Mouse (Mus musculus): ENCODE results near the gene Nipa2. TPM values are rescaled to one million over a fixed set of nuclear protein-coding genes. Genes with fewer than 3 reads are reported as not detected.

The Nipa2 gene
- total and polyA plus RNA-seq, 3 experiments = 24.4 to 50.4 (median 45.2) TPM

GRCm38 (mm10) chr7:55969415-55969814 is 7.1 kb upstream of the Nipa2 start:
- H3K4me2 ChIP-seq (ENCODE audit: insufficient read depth, low read depth, poor library complexity, severe bottlenecking) = peak overlapping the region; percentile 79
- H3K27ac ChIP-seq (ENCODE audit: insufficient read depth, low read depth) = no peak overlapping the region
- peak overlapping the region; percentile 97 for H3K9ac ChIP-seq (ENCODE audit: insufficient read depth, low read depth)

GRCm38 (mm10) chr7:55968258-55968901 is 6.1 kb upstream of the Nipa2 start:
- dilution Hi-C loops (cut with MboI; ENCODE audit: extremely low pct_ligation_motif_present, extremely low pct_unique_long_range_greater_than_20kb, low sequenced_read_pairs) (no loop called here), in situ Hi-C loops (cut with MboI; ENCODE audit: low pct_ligation_motif_present, low pct_unique_long_range_greater_than_20kb, low sequenced_read_pairs) (no loop called here)
- Histone ChIP-seq H3K9ac (ENCODE audit: insufficient read depth, low read depth) (peak overlapping the region; percentile 97), H3K27me3 (replicated peaks) (no peaks in the 10 kb centered on the region), H3K4me2 (ENCODE audit: insufficient read depth, low read depth, poor library complexity, severe bottlenecking) (peak overlapping the region; percentile 90), H3K36me3 (replicated peaks in 1 of 2; ENCODE audit: control insufficient read depth in 1 of 2, insufficient read depth in 1 of 2, low read length in 1 of 2) (no peaks in the 10 kb centered on the region), H3K4me1 (ENCODE audit: control insufficient read depth in 1 of 2, insufficient read depth in 2 of 2) (peaks cover 0 to 11% of the 10 kb centered on the region in 2 experiments; a peak in 2 of 4 replicates), H3K79me2 (replicated peaks; ENCODE audit: control insufficient read depth, extremely low read depth, insufficient read depth, poor library complexity, severe bottlenecking) (no peaks in the 10 kb centered on the region), H3K9me3 (replicated peaks; ENCODE audit: low read length) (no peaks in the 10 kb centered on the region), H3K4me3 (replicated peaks in 1 of 3; ENCODE audit: low read depth in 2 of 3, low read length in 2 of 3, poor library complexity in 1 of 3) (peak overlapping the region; percentile 46 to 66 (median 50)), H3K27ac (ENCODE audit: insufficient read depth, low read depth) (peak overlapping the region; percentile 64)
- peak; percentile 70 for DNase-seq (ENCODE audit: extremely low read depth)
- TF ChIP-seq NELFE (IDR thresholded peaks at IDR 0.05; ENCODE audit: low read depth, low read length) (peak; percentile 59; the same call in 1 of the 2 replicates), TBP (conservative IDR thresholded peaks at IDR 0.05; ENCODE audit: low read depth, low read length) (0 out of 2 replicates have a peak, but pooled peaks have one; percentile 8), ZNF384 (IDR thresholded peaks at IDR 0.05; ENCODE audit: low read depth, low read length) (no peak), KAT2A (IDR thresholded peaks at IDR 0.05; ENCODE audit: insufficient replicate concordance, low read length) (no peak), TCF12 (IDR thresholded peaks at IDR 0.05; ENCODE audit: low read depth, low read length) (peak; percentile 46; the same call in 1 of the 2 replicates), POLR2A (IDR thresholded peaks at IDR 0.05; ENCODE audit: low read depth, low read length) (peak; percentile 41; the same call in 1 of the 2 replicates), IRF4 (IDR thresholded peaks at IDR 0.05; ENCODE audit: low read depth, low read length) (0 out of 2 replicates have a peak, but pooled peaks have one; percentile 35), ELF1 (IDR thresholded peaks at IDR 0.05; ENCODE audit: low read depth, low read length) (peak; percentile 74)

More at GRCm38 (mm10) chr7:55969415-55969814, 7.1 kb upstream of the Nipa2 start:
- Histone ChIP-seq H3K4me3 (replicated peaks in 1 of 3; ENCODE audit: low read depth in 2 of 3, low read length in 2 of 3, poor library complexity in 1 of 3) (no peak overlapping the region), H3K4me1 (ENCODE audit: control insufficient read depth in 1 of 2, insufficient read depth in 2 of 2) (peaks cover 0 to 8% of the 10 kb centered on the region in 2 experiments; a peak in 2 of 4 replicates), H3K36me3 (replicated peaks in 1 of 2; ENCODE audit: control insufficient read depth in 1 of 2, insufficient read depth in 1 of 2, low read length in 1 of 2) (no peaks in the 10 kb centered on the region), H3K27me3 (replicated peaks) (no peaks in the 10 kb centered on the region), H3K79me2 (replicated peaks; ENCODE audit: control insufficient read depth, extremely low read depth, insufficient read depth, poor library complexity, severe bottlenecking) (no peaks in the 10 kb centered on the region), H3K9me3 (replicated peaks; ENCODE audit: low read length) (peaks cover 3% of the 10 kb centered on the region)
- dilution Hi-C loops (cut with MboI; ENCODE audit: extremely low pct_ligation_motif_present, extremely low pct_unique_long_range_greater_than_20kb, low sequenced_read_pairs) (no loop called here), in situ Hi-C loops (cut with MboI; ENCODE audit: low pct_ligation_motif_present, low pct_unique_long_range_greater_than_20kb, low sequenced_read_pairs) (no loop called here)
- DNase-seq (ENCODE audit: extremely low read depth) = no peak
- TF ChIP-seq MAZ (IDR thresholded peaks at IDR 0.05; ENCODE audit: low read depth, low read length) (no peak), USF1 (IDR thresholded peaks at IDR 0.05; ENCODE audit: low read depth, low read length) (no peak), JUN (IDR thresholded peaks at IDR 0.05; ENCODE audit: insufficient read depth, low read depth, low read length) (no peak), NRF1 (IDR thresholded peaks at IDR 0.05; ENCODE audit: low read depth, low read length) (no peak), TCF12 (IDR thresholded peaks at IDR 0.05; ENCODE audit: low read depth, low read length) (no peak), ZNF384 (IDR thresholded peaks at IDR 0.05; ENCODE audit: low read depth, low read length) (no peak), HCFC1 (IDR thresholded peaks at IDR 0.05; ENCODE audit: low read depth, low read length) (no peak), CHD1 (IDR thresholded peaks at IDR 0.05; ENCODE audit: low read depth, low read length) (no peak), MAX (IDR thresholded peaks at IDR 0.05; ENCODE audit: low read length) (no peak), TBP (conservative IDR thresholded peaks at IDR 0.05; ENCODE audit: low read depth, low read length) (no peak), ELF1 (IDR thresholded peaks at IDR 0.05; ENCODE audit: low read depth, low read length) (no peak), RCOR1 (conservative IDR thresholded peaks at IDR 0.05; ENCODE audit: low read depth, low read length) (no peak), IRF4 (IDR thresholded peaks at IDR 0.05; ENCODE audit: low read depth, low read length) (no peak), NELFE (IDR thresholded peaks at IDR 0.05; ENCODE audit: low read depth, low read length) (no peak), MYC (IDR thresholded peaks at IDR 0.05; ENCODE audit: low read depth, low read length) (no peak), BHLHE40 (IDR thresholded peaks at IDR 0.05; ENCODE audit: low read depth, low read length) (no peak), CHD2 (IDR thresholded peaks at IDR 0.05; ENCODE audit: low read length) (no peak), MAFK (IDR thresholded peaks at IDR 0.05; ENCODE audit: insufficient replicate concordance, low read length) (no peak), EP300 (IDR thresholded peaks at IDR 0.05; ENCODE audit: low read length) (no peak)
